Mouse (Mus musculus) liver, adult 2 months (tissue): Measurements from ENCODE around the gene Adamtsl1.

Experiments used
- CTCF ChIP-seq: fragments of 200-500 bp; IDR thresholded peaks from 2 replicates; pipeline ENCODE4 v1.5.1; 2011; ENCODE audit warnings: low read depth, low read length, control low read depth
- POLR2A ChIP-seq: fragments of 200-500 bp; IDR thresholded peaks from 2 replicates; pipeline ENCODE4 v1.6.1; 2011; ENCODE audit warnings: low read length, control low read depth; ENCODE audit not compliant: insufficient read depth; ENCODE audit errors: extremely low read depth

DNA sequence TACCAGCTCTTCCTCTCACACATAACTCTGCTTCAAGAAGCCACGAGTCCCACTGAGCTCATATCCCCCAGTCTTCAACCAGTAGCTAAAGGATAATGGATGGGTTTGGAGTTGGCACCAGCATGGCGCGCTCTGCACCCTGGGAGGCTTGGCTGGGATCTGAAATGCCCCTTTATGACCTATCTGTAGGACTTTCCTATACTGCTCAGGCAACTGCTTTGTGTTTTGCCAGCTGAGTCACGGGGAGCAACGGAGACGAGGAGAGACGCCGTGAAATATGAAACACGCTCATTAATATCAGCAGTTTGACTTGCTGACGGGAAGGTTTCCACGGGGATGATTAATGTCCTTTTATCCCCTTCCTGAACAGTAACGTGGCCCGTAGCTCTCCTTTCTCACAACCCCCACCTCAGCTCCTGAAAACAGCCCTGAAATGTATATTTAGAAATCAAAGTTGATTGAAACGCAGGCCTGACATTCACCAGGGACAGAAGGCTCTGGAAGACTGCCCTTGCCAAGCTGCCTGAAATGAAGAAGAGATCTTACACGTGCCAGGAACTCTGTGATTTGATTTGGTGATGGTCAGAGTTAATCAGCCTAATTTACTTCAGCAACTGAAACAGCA is 902.5 kb downstream of the Adamtsl1 start:
- no peak for TF ChIP-seq POLR2A
- no peak for TF ChIP-seq CTCF
